34 mouse cellular contexts compared by ENCODE assay signal in genomic region chr4:101621241-101621640, GRCm38 (mm10).
"Had no signal": no experiment of that assay in that cellular context is flagged by ENCODE, and none has a peak within 500 bp of the region (broad histone marks: within the 10 kb centered on the region; RNA-seq: fewer than 3 reads in every experiment).

No protein-coding gene starts in this region.

- H3K4me3 ChIP-seq: heart, embryonic 10.5 days; heart, embryonic 12.5 days; heart, embryonic 13.5 days; heart, embryonic 15.5 days; hindbrain, embryonic 10.5 days; hindbrain, embryonic 12.5 days; hindbrain, embryonic 13.5 days; hindbrain, embryonic 15.5 days; intestine, embryonic 15.5 days; kidney, embryonic 15.5 days; layer of hippocampus, adult 2 months had no signal

- DNase-seq: heart, postnatal 10 days; heart, postnatal 14 days; heart, postnatal 36 days; heart, postnatal 4 days; kidney, adult 11 months; kidney, adult 18-20 months; kidney, adult 2 months; kidney, adult 8-10 months; kidney, adult 9 months; kidney, postnatal 10 days; kidney, postnatal 14 days; kidney, postnatal 25 days; kidney, postnatal 36 days; kidney, postnatal 4 days; layer of hippocampus, adult 9-11 months; layer of hippocampus, postnatal 36 days had no signal

- H3K36me3 ChIP-seq: heart, embryonic 10.5 days; heart, embryonic 12.5 days; heart, embryonic 13.5 days; heart, embryonic 15.5 days; hindbrain, embryonic 10.5 days; intestine, embryonic 15.5 days; kidney, embryonic 15.5 days had no signal

- H3K4me1 ChIP-seq: heart, embryonic 10.5 days; heart, embryonic 12.5 days; heart, embryonic 13.5 days; heart, embryonic 15.5 days; hindbrain, embryonic 10.5 days; hindbrain, embryonic 12.5 days; hindbrain, embryonic 13.5 days; hindbrain, embryonic 15.5 days; intestine, embryonic 15.5 days; kidney, embryonic 15.5 days had no signal

- H3K27ac ChIP-seq: heart, embryonic 10.5 days; heart, embryonic 13.5 days; heart, embryonic 15.5 days; hindbrain, embryonic 10.5 days; hindbrain, embryonic 12.5 days; hindbrain, embryonic 13.5 days; hindbrain, embryonic 14.5 days; hindbrain, embryonic 15.5 days; hindbrain, postnatal 0 days; intestine, embryonic 15.5 days; kidney, embryonic 15.5 days; kidney, postnatal 0 days; layer of hippocampus, adult 2 months had no signal

- H3K9me3 ChIP-seq: heart, embryonic 10.5 days; heart, embryonic 12.5 days; heart, embryonic 13.5 days; heart, embryonic 15.5 days; hindbrain, embryonic 10.5 days; hindbrain, embryonic 12.5 days; hindbrain, embryonic 13.5 days; hindbrain, embryonic 15.5 days; intestine, embryonic 15.5 days; kidney, embryonic 15.5 days had no signal

- H3K9ac ChIP-seq: heart, embryonic 12.5 days; heart, embryonic 13.5 days; heart, embryonic 15.5 days; hindbrain, embryonic 12.5 days; hindbrain, embryonic 13.5 days; hindbrain, embryonic 14.5 days; hindbrain, embryonic 15.5 days; intestine, embryonic 15.5 days; kidney, embryonic 15.5 days had no signal

- H3K27me3 ChIP-seq: heart, embryonic 12.5 days; heart, embryonic 13.5 days; heart, embryonic 15.5 days; hindbrain, embryonic 12.5 days; hindbrain, embryonic 13.5 days; hindbrain, embryonic 15.5 days; intestine, embryonic 15.5 days; kidney, embryonic 15.5 days had no signal

- H3K4me2 ChIP-seq: heart, embryonic 11.5 days; heart, embryonic 12.5 days; heart, embryonic 13.5 days; heart, embryonic 15.5 days; hindbrain, embryonic 12.5 days; hindbrain, embryonic 13.5 days; hindbrain, embryonic 14.5 days; hindbrain, embryonic 15.5 days; intestine, embryonic 15.5 days; kidney, embryonic 15.5 days had no signal

- ATAC-seq: hindbrain, embryonic 16.5 days; hindbrain, postnatal 0 days; inflammation-experienced regulatory T-cells, adult 6 months; intestine, embryonic 15.5 days; intestine, postnatal 0 days had no signal
